Mouse (Mus musculus): ENCODE measurements at regions not wholly inside any gene's neighbourhood (a gene's known extent, or its start where the extent isn't known, plus 50 kb on each side); places are given as distances from the start of the nearest gene placed in this dataset.

GRCm38 (mm10) chr17:84844950-84845349, 54.4 kb upstream of the Lrpprc start:
- H3K36me3 ChIP-seq (ENCODE audit: control insufficient read depth, insufficient read depth, low read length, poor library complexity, severe bottlenecking): no peaks in the 10 kb centered on the region
- no peak overlapping the region for H3K27ac ChIP-seq (ENCODE audit: insufficient read depth, low read length)
- no peak overlapping the region for H3K9ac ChIP-seq (ENCODE audit: low read depth, poor library complexity, severe bottlenecking)
- H3K9me3 ChIP-seq (replicated peaks; ENCODE audit: control insufficient read depth, insufficient read depth, low read length, poor library complexity, severe bottlenecking): no peaks in the 10 kb centered on the region
- TF ChIP-seq EP300 (IDR thresholded peaks at IDR 0.05; ENCODE audit: insufficient read depth, low read depth, low read length): no peak
- no peak for TF ChIP-seq CTCF (IDR thresholded peaks at IDR 0.05; ENCODE audit: low read depth, low read length)
- TF ChIP-seq POLR2A (IDR thresholded peaks at IDR 0.05; ENCODE audit: insufficient read depth, low read length): no peak
- H3K4me1 ChIP-seq (ENCODE audit: control insufficient read depth, insufficient read depth, low read length): no peaks in the 10 kb centered on the region
- no peaks in the 10 kb centered on the region for H3K27me3 ChIP-seq (ENCODE audit: control insufficient read depth, insufficient read depth, low read length, poor library complexity, severe bottlenecking)
- H3K4me3 ChIP-seq (ENCODE audit: low read depth, low read length): no peak overlapping the region

- no peaks in the 10 kb centered on the region for H3K27me3 ChIP-seq (ENCODE audit: control insufficient read depth, insufficient read depth, low read length, poor library complexity, severe bottlenecking)
- TF ChIP-seq EP300 (IDR thresholded peaks at IDR 0.05; ENCODE audit: insufficient read depth, low read depth, low read length) (no peak), POLR2A (IDR thresholded peaks at IDR 0.05; ENCODE audit: insufficient read depth, low read length) (no peak)
- no peaks in the 10 kb centered on the region for H3K4me1 ChIP-seq (ENCODE audit: control insufficient read depth, insufficient read depth, low read length)
- H3K4me3 ChIP-seq (ENCODE audit: low read depth, low read length): no peak overlapping the region
- no peak overlapping the region for H3K9ac ChIP-seq (ENCODE audit: low read depth, poor library complexity, severe bottlenecking)
- no peaks in the 10 kb centered on the region for H3K36me3 ChIP-seq (ENCODE audit: control insufficient read depth, insufficient read depth, low read length, poor library complexity, severe bottlenecking)
- H3K9me3 ChIP-seq (replicated peaks; ENCODE audit: control insufficient read depth, insufficient read depth, low read length, poor library complexity, severe bottlenecking): no peaks in the 10 kb centered on the region
- no peak overlapping the region for H3K27ac ChIP-seq (ENCODE audit: insufficient read depth, low read length)
These were observed 55.6 kb upstream of the Lrpprc start for GRCm38 (mm10) chr17:84846141-84846540.

- Histone ChIP-seq H3K27me3 (ENCODE audit: control insufficient read depth, insufficient read depth, low read length, poor library complexity, severe bottlenecking) (no peaks in the 10 kb centered on the region), H3K9ac (ENCODE audit: low read depth, poor library complexity, severe bottlenecking) (no peak overlapping the region), H3K4me1 (ENCODE audit: control insufficient read depth, insufficient read depth, low read length) (no peaks in the 10 kb centered on the region), H3K4me3 (ENCODE audit: low read depth, low read length) (no peak overlapping the region), H3K9me3 (replicated peaks; ENCODE audit: control insufficient read depth, insufficient read depth, low read length, poor library complexity, severe bottlenecking) (no peaks in the 10 kb centered on the region), H3K36me3 (ENCODE audit: control insufficient read depth, insufficient read depth, low read length, poor library complexity, severe bottlenecking) (no peaks in the 10 kb centered on the region), H3K27ac (ENCODE audit: insufficient read depth, low read length) (no peak overlapping the region)
- TF ChIP-seq EP300 (IDR thresholded peaks at IDR 0.05; ENCODE audit: insufficient read depth, low read depth, low read length) (no peak), POLR2A (IDR thresholded peaks at IDR 0.05; ENCODE audit: insufficient read depth, low read length) (no peak), CTCF (IDR thresholded peaks at IDR 0.05; ENCODE audit: low read depth, low read length) (no peak)
These were observed 57.9 kb upstream of the Lrpprc start for GRCm38 (mm10) chr17:84848385-84849030.

DNA sequence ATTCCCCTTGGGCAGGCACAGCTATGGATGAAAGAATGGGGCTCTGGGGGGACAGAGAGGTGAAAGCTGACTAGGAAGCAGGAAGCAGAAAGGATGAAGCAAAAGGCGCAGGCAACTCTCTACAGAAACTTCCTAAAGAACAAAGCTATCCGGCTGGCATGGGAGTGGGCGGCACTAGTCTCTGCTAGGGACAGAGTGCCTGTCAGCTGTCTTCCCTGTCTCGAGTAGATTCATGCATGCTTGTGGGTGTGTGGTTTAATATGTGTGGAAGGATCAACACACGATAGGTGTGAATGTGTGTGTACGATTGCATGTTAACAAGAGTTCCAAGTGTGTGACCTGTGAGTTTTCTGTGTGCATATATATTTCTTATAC, 58.4 kb upstream of the Lrpprc start:
- TF ChIP-seq EP300 (IDR thresholded peaks at IDR 0.05; ENCODE audit: insufficient read depth, low read depth, low read length) (no peak), CTCF (IDR thresholded peaks at IDR 0.05; ENCODE audit: low read depth, low read length) (no peak), POLR2A (IDR thresholded peaks at IDR 0.05; ENCODE audit: insufficient read depth, low read length) (no peak)
- Histone ChIP-seq H3K27ac (ENCODE audit: insufficient read depth, low read length) (no peak overlapping the region), H3K4me3 (ENCODE audit: low read depth, low read length) (no peak overlapping the region), H3K4me1 (ENCODE audit: control insufficient read depth, insufficient read depth, low read length) (no peaks in the 10 kb centered on the region), H3K9ac (ENCODE audit: low read depth, poor library complexity, severe bottlenecking) (no peak overlapping the region), H3K27me3 (ENCODE audit: control insufficient read depth, insufficient read depth, low read length, poor library complexity, severe bottlenecking) (no peaks in the 10 kb centered on the region), H3K36me3 (ENCODE audit: control insufficient read depth, insufficient read depth, low read length, poor library complexity, severe bottlenecking) (no peaks in the 10 kb centered on the region), H3K9me3 (replicated peaks; ENCODE audit: control insufficient read depth, insufficient read depth, low read length, poor library complexity, severe bottlenecking) (no peaks in the 10 kb centered on the region)

DNA sequence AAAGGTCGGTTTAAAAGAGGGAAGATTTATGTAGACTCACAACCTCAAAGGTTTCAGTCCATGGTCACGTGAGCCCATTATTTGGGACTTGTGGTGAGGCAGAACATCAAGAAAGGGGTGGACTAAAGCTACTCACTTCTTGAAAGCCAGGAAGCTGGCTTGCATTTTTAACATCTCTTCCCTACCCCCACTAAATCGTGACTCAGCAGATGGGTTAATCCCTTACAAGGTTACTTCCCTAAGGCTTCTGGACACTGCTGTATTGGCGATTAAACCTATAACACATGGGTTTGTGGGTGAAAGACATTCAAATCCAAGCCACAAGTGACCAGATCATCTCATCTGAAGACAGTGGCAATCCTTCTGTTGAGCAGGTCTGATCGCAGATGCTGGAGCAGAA, 59.9 kb upstream of the Lrpprc start:
- no peak for TF ChIP-seq CTCF (IDR thresholded peaks at IDR 0.05; ENCODE audit: low read depth, low read length)
- Histone ChIP-seq H3K4me3 (ENCODE audit: low read depth, low read length) (no peak overlapping the region), H3K27ac (ENCODE audit: insufficient read depth, low read length) (no peak overlapping the region), H3K36me3 (ENCODE audit: control insufficient read depth, insufficient read depth, low read length, poor library complexity, severe bottlenecking) (no peaks in the 10 kb centered on the region), H3K27me3 (ENCODE audit: control insufficient read depth, insufficient read depth, low read length, poor library complexity, severe bottlenecking) (no peaks in the 10 kb centered on the region), H3K9ac (ENCODE audit: low read depth, poor library complexity, severe bottlenecking) (no peak overlapping the region), H3K4me1 (ENCODE audit: control insufficient read depth, insufficient read depth, low read length) (no peaks in the 10 kb centered on the region), H3K9me3 (replicated peaks; ENCODE audit: control insufficient read depth, insufficient read depth, low read length, poor library complexity, severe bottlenecking) (no peaks in the 10 kb centered on the region)

- Histone ChIP-seq H3K4me1 (ENCODE audit: control insufficient read depth, insufficient read depth, low read length) (no peaks in the 10 kb centered on the region), H3K36me3 (ENCODE audit: control insufficient read depth, insufficient read depth, low read length, poor library complexity, severe bottlenecking) (no peaks in the 10 kb centered on the region), H3K27me3 (ENCODE audit: control insufficient read depth, insufficient read depth, low read length, poor library complexity, severe bottlenecking) (no peaks in the 10 kb centered on the region), H3K9ac (ENCODE audit: low read depth, poor library complexity, severe bottlenecking) (no peak overlapping the region), H3K9me3 (replicated peaks; ENCODE audit: control insufficient read depth, insufficient read depth, low read length, poor library complexity, severe bottlenecking) (no peaks in the 10 kb centered on the region), H3K27ac (ENCODE audit: insufficient read depth, low read length) (no peak overlapping the region), H3K4me3 (ENCODE audit: low read depth, low read length) (no peak overlapping the region)
- TF ChIP-seq CTCF (IDR thresholded peaks at IDR 0.05; ENCODE audit: low read depth, low read length) (no peak), POLR2A (IDR thresholded peaks at IDR 0.05; ENCODE audit: insufficient read depth, low read length) (no peak), EP300 (IDR thresholded peaks at IDR 0.05; ENCODE audit: insufficient read depth, low read depth, low read length) (no peak)
These were observed 60.3 kb upstream of the Lrpprc start for GRCm38 (mm10) chr17:84850893-84851292.
